Mouse (Mus musculus) layer of hippocampus, adult 2 months (tissue): ENCODE results near the gene Skida1. TPM values are rescaled to one million over a fixed set of nuclear protein-coding genes. Genes with fewer than 3 reads are reported as not detected.

Source experiments
- DNase-seq, 2 experiments: peaks; one replicate each; pipeline ENCODE4 v3.0.0; 2022; ENCODE audit warnings: low spot score in 2 of 2
- H3K27ac ChIP-seq: fragments of 200-600 bp; 2 replicates; pipeline ENCODE4 v1.8.1; 2022
- H3K4me3 ChIP-seq: fragments of 200-600 bp; 2 replicates; pipeline ENCODE4 v1.8.1; 2022; ENCODE audit warnings: mild to moderate bottlenecking
- CTCF ChIP-seq: fragments of 200-600 bp; conservative IDR thresholded peaks from 2 replicates; pipeline ENCODE4 v1.8.1; 2022; ENCODE audit warnings: antibody characterized with exemption, mild to moderate bottlenecking, moderate library complexity
- total RNA-seq, 2 experiments: library from RNA; stranded (reverse); gene quantifications; 2 replicates each; pipeline ENCODE4 v1.2.3; 2021

Gene Skida1
- total RNA-seq, 2 experiments from 2014 or later = 16.8 to 16.9 TPM

DNA sequence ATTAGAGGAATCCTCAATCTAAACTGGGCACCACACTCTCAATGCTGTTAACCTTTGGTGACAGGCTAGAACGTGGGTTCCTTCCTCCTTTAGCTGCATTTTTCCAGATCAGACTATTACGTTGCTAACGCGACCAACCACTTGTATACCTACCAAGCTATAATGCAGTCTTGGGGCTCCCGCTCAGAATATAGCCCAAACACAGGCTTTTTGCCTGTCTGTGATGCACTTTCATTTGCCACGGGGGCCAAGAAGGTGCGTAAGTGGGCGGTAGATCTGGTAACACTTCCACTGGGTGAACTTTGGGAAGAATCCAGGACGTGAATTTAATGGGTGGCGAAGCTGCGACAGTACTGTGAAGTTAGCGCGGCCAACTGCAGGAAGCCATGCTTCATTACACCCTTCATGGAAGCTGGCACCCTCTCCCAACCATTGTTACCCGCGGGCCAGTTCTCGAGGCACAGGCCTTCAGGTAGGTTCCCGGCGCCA is 15.0 kb upstream of the Skida1 start:
- H3K4me3 ChIP-seq = peak overlapping the region; percentile 90
- DNase-seq = peak; percentile 44 to 45
- TF ChIP-seq CTCF = peak; percentile 50
- peak overlapping the region; percentile 99 for H3K27ac ChIP-seq

- no peak for TF ChIP-seq CTCF
- no peak overlapping the region for H3K27ac ChIP-seq
- no peak for DNase-seq
- H3K4me3 ChIP-seq = no peak overlapping the region
Measured at GRCm38 (mm10) chr2:18060396-18060795, 11.5 kb upstream of the Skida1 start.

DNA sequence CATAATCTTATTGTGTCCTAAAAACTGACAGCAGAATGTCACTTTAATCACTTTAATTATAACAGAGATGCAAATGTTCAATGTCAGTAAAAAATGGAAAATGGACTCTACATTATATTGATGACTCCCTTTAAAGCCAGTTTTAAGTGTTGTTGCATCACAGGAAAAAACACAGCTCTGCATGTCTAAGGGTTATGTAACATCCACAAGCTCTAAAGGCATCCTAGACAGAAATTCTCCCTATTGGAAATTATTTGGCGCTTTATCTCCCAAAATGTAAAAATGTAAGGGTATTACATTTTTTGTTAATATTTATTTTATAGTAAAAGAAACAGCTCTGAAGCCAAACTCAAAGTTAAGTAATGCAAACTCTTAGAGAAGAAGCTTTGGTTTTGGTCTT is 11.0 kb upstream of the Skida1 start:
- no peak overlapping the region for H3K4me3 ChIP-seq
- DNase-seq = no peak
- H3K27ac ChIP-seq = no peak overlapping the region
- TF ChIP-seq CTCF = no peak

DNA sequence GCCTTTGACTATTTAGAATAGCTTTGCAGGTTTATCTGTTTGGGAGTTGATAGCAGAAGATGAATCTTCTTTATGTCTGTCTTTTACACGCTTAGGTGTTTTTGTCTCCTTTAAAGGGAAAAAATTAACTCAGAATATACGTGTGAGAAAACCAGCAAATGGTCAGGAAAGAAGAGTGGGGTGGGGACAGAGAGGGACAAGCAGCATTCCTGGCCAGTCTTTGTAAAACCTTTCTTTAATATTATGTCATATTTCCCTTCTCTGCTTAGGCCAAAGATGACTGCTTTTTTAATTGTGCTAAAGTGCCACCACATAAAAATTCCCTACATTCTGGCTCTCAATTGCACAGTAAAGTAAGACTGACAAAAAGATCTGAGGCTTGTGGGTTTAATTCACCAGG is 10.2 kb upstream of the Skida1 start:
- Histone ChIP-seq H3K4me3 (no peak overlapping the region), H3K27ac (no peak overlapping the region)
- TF ChIP-seq CTCF = no peak
- DNase-seq = no peak

DNA sequence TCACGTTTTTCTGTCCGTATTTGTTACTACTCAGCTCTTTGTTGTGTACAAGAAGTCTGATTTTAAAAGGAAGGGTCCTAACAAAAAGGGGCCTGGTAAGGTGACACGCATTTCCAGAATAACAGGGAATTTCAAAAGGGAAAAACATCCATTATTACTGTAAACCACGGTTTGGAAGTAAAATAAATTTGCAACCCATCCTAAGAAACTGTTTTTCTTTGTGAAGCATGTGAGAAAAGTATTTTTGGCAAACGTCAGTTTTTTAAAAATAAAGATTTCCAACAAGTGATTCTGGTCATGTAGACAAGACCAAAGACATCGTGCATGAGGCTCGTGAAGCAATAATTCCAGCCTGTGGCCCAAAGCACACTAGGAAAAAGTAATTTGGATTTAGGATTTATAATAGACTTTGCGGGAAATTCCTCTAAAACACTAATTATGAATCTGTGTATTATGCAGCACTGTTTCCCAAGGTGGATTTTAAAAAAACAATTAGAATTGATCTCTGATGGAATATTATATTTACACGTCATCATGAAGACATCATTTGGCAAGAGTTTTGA is 9.4 kb upstream of the Skida1 start:
- Histone ChIP-seq H3K4me3 (peak overlapping the region; percentile 72), H3K27ac (peak overlapping the region; percentile 98)
- no peak for DNase-seq
- no peak for TF ChIP-seq CTCF

DNA sequence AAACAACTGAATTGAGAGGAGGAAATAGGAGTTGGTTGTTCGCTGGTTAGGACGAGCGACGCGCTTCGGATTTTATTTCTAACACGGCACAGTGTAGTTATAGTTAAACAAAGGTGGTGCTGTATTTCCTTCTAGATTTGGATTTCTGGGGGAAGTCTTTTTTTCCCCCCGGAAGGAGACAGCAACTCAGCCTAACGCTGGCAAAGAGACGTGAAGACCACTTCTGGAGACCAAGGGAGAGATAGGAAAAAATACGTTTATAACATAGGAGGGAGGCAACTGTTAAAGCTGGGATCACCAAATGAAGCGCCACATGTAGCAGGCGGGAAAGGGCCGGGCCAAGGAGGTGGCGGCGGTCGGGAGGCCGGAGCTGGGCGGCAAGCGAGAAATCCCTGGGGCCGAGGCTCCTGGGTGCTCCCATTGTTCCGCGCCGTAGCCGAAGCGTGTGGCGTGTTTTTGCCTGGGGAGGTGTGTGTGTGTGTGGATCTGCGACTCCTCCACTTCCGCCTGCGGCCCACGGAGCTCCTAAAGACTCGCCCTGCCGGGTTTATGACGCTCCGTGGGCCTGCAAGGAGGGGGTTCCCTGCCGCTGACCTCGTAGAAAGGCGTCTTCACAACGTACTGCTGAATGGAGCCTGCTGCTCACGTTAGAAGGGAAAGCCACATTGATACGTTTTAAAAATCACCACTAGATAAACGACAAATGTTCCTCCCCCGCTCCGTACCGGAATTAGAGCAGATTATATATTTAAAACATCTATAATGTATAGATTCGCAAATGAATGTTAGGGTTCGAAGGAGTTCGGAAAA is 8.7 kb upstream of the Skida1 start:
- DNase-seq = peak; percentile 49 to 54
- H3K27ac ChIP-seq = peak overlapping the region; percentile 98
- peak overlapping the region; percentile 72 for H3K4me3 ChIP-seq
- TF ChIP-seq CTCF = no peak

DNA sequence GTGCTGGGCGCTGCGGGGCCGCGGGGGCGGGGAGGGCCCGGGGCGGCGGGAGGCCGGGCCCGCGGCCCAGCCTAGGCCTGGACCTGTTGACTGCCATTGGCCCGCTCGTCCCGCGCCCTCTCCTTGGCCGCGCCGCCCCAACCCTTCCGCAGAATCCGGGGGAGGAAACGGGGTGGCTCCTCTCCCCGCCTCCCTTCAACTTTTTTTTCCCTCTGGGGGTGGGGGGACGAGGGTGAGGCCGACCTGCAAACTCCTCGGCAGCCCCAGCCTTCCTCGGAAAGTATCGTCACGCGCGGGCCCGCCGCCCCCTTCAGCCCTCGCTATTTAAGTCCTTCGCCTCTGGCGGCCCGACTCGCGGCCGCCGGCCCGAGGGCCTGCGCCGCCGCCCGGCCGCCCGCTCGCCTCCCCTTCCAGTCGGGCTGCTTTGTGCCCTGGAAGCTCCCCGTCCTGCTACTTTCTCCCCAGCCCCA is 8.0 kb upstream of the Skida1 start:
- H3K27ac ChIP-seq = peak overlapping the region; percentile 98
- peak; percentile 83 to 93 for DNase-seq
- H3K4me3 ChIP-seq = peak overlapping the region; percentile 72
- TF ChIP-seq CTCF = no peak

GRCm38 (mm10) chr2:18055929-18056785 is 7.3 kb upstream of the Skida1 start:
- Histone ChIP-seq H3K4me3 (peak overlapping the region; percentile 70), H3K27ac (peak overlapping the region; percentile 98)
- no peak for TF ChIP-seq CTCF
- peak; percentile 87 for DNase-seq

DNA sequence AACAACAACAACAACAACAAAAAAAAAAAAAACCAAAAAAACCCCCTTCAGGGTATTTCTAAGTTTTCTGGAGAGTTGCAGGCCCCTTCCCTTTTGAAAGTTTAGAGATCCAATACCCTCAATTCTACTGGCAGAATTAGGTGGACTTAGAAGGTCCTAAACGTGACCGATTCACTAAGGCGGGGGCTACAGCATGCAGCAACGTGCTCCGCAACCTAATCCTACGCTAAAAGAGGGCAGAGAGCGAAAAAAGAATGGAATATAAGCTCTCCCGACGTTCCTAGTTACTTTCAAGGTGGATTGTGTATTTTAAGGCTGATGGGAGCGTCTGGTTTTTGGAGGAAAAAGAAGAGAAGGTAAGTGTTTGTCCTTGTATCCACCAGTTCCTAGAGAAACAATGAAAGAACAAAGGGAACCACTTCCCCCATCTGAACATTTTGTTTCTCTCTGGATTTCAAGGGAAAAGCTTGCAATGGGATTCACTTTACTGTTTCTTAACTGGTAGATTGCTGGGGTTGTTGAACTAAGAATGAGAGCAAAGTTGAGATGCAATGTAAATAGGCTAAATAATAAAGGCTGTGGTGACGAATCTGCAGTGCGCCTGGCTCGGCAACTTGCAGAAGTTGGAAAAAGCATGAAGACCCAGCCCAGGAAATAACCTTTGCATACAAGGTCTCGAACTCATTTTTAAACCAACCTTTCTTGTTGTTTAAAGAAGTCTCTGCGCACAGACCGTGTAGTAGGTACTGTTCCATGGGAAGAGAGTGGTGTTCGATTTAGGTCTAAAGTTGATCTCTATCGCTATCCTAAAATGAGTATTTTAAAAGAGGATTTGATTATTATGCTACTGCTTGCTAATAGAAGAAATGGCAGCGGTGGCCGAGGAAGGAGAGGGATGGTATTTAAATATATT is 6.4 kb upstream of the Skida1 start, which contains the start of gene Mllt10:
TSS of gene Mllt10 (plus strand) at position 222 of the 913 bp plus-strand sequence.
- no peak for TF ChIP-seq CTCF
- DNase-seq = no peak
- H3K27ac ChIP-seq = peak within 1 kb of the TSS; percentile 97
- H3K4me3 ChIP-seq = peak within 1 kb of the TSS; percentile 70

DNA sequence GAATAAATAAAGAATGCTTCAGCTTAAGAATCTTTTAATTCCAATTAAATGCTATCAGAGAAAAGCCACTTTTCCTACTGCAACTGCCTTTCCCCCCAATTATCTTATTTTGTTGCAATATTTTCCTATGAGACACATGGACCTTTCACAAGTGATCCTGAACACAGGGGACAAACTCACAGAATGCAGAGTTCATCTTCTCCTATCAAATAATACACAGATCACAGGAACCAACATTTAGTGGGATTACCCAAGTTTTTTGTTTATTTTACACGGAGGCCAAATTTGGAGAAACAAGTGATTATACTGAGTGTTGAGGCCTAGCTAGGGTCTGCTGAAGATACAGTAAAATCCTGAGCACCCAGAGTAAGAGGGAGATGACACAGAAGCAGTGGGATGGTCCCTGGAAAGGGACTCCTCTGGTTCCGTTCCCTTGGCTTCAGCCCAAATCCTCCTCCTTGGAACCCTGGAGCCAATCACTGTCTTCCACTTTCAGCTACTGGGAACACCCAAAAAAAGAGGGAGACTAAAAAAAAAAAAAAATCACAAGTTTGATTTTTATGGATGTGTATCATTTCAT is 5.2 kb upstream of the Skida1 start:
- no peak for DNase-seq
- H3K27ac ChIP-seq = no peak overlapping the region; the same call in 1 of the 2 replicates
- no peak overlapping the region for H3K4me3 ChIP-seq
- TF ChIP-seq CTCF = no peak

- Histone ChIP-seq H3K4me3 (no peak overlapping the region), H3K27ac (no peak overlapping the region)
- TF ChIP-seq CTCF = no peak
- DNase-seq = no peak
Measured at GRCm38 (mm10) chr2:18053243-18053950, 4.5 kb upstream of the Skida1 start.
